Mouse (Mus musculus): ENCODE data around the gene Gm26602. TPM values are rescaled to one million over a fixed set of nuclear protein-coding genes. Genes with fewer than 3 reads are reported as not detected.

Gm26602 gene
- polyA plus RNA-seq, 1 experiment from 2014 or later = 5.9 TPM

GRCm38 (mm10) chr10:79927324-79928029 lies 16.8 kb downstream of the Gm26602 start:
- peak overlapping the region; percentile 83 for H3K4me2 ChIP-seq (ENCODE audit: low read depth, low read length)
- no peaks in the 10 kb centered on the region for H3K9me3 ChIP-seq (ENCODE audit: control insufficient read depth, low read length)
- ATAC-seq (ENCODE audit: low read depth) = peak; percentile 36
- peaks cover 9% of the 10 kb centered on the region for H3K36me3 ChIP-seq (ENCODE audit: control insufficient read depth, insufficient read depth, low read length)
- WGBS = under 1% methylated on average over 54 of the region's 54 CpGs
- H3K27ac ChIP-seq (ENCODE audit: low read depth, low read length) = peak overlapping the region; percentile 92
- peaks cover 10% of the 10 kb centered on the region for H3K27me3 ChIP-seq (ENCODE audit: control insufficient read depth, insufficient read depth, low read length)
- peak overlapping the region; percentile 91 for H3K9ac ChIP-seq (replicated peaks; ENCODE audit: low read depth, low read length)
- peak overlapping the region; percentile 88 for H3K4me3 ChIP-seq (ENCODE audit: low read depth, low read length)
- peaks cover 17% of the 10 kb centered on the region for H3K4me1 ChIP-seq (ENCODE audit: control insufficient read depth, insufficient read depth, low read length)

GRCm38 (mm10) chr10:79928030-79928694 lies 17.5 kb downstream of the Gm26602 start:
- 0% methylated on average over 28 of the region's 29 CpGs for WGBS
- ATAC-seq (ENCODE audit: low read depth) = no peak

GRCm38 (mm10) chr10:79928907-79929701 lies 18.4 kb downstream of the Gm26602 start:
- Histone ChIP-seq H3K9me3 (ENCODE audit: control insufficient read depth, low read length) (no peaks in the 10 kb centered on the region), H3K36me3 (ENCODE audit: control insufficient read depth, insufficient read depth, low read length) (peaks cover 13% of the 10 kb centered on the region), H3K27ac (ENCODE audit: low read depth, low read length) (peak overlapping the region; percentile 62; the same call in 1 of the 2 replicates), H3K4me3 (ENCODE audit: low read depth, low read length) (peak overlapping the region; percentile 88), H3K4me2 (ENCODE audit: low read depth, low read length) (peak overlapping the region; percentile 83), H3K4me1 (ENCODE audit: control insufficient read depth, insufficient read depth, low read length) (peaks cover 28% of the 10 kb centered on the region), H3K27me3 (ENCODE audit: control insufficient read depth, insufficient read depth, low read length) (no peaks in the 10 kb centered on the region), H3K9ac (replicated peaks; ENCODE audit: low read depth, low read length) (peak overlapping the region; percentile 91)
- no peak for ATAC-seq (ENCODE audit: low read depth)
- 12% methylated on average over 9 of the region's 9 CpGs for WGBS

More at GRCm38 (mm10) chr10:79928030-79928694, 17.5 kb downstream of the Gm26602 start:
- Histone ChIP-seq H3K27ac (ENCODE audit: low read depth, low read length) (peak overlapping the region; percentile 92), H3K27me3 (ENCODE audit: control insufficient read depth, insufficient read depth, low read length) (peaks cover 3% of the 10 kb centered on the region; the same call in 1 of the 2 replicates), H3K9me3 (ENCODE audit: control insufficient read depth, low read length) (no peaks in the 10 kb centered on the region), H3K36me3 (ENCODE audit: control insufficient read depth, insufficient read depth, low read length) (peaks cover 13% of the 10 kb centered on the region), H3K4me1 (ENCODE audit: control insufficient read depth, insufficient read depth, low read length) (peaks cover 22% of the 10 kb centered on the region), H3K4me3 (ENCODE audit: low read depth, low read length) (peak overlapping the region; percentile 88), H3K4me2 (ENCODE audit: low read depth, low read length) (peak overlapping the region; percentile 83), H3K9ac (replicated peaks; ENCODE audit: low read depth, low read length) (peak overlapping the region; percentile 91)

GRCm38 (mm10) chr10:79929967-79930825 lies 19.5 kb downstream of the Gm26602 start:
- WGBS = 80% methylated on average over 18 of the region's 18 CpGs
- no peaks in the 10 kb centered on the region for H3K27me3 ChIP-seq (ENCODE audit: control insufficient read depth, insufficient read depth, low read length)
- peaks cover 13% of the 10 kb centered on the region for H3K36me3 ChIP-seq (ENCODE audit: control insufficient read depth, insufficient read depth, low read length)
- no peak overlapping the region; the same call in 1 of the 2 replicates for H3K4me3 ChIP-seq (ENCODE audit: low read depth, low read length)
- ATAC-seq (ENCODE audit: low read depth) = no peak
- peaks cover 28% of the 10 kb centered on the region for H3K4me1 ChIP-seq (ENCODE audit: control insufficient read depth, insufficient read depth, low read length)
- no peaks in the 10 kb centered on the region for H3K9me3 ChIP-seq (ENCODE audit: control insufficient read depth, low read length)
- H3K27ac ChIP-seq (ENCODE audit: low read depth, low read length) = 0 out of 2 replicates have a peak overlapping the region, but pooled peaks have one; percentile 7
- H3K9ac ChIP-seq (replicated peaks; ENCODE audit: low read depth, low read length) = 0 out of 2 replicates have a peak overlapping the region, but pooled peaks have one; percentile 21
- peak overlapping the region; percentile 83; the same call in 1 of the 2 replicates for H3K4me2 ChIP-seq (ENCODE audit: low read depth, low read length)

GRCm38 (mm10) chr10:79930826-79931186 lies 20.1 kb downstream of the Gm26602 start:
- Histone ChIP-seq H3K9ac (replicated peaks; ENCODE audit: low read depth, low read length) (0 out of 2 replicates have a peak overlapping the region, but pooled peaks have one; percentile 21), H3K4me3 (ENCODE audit: low read depth, low read length) (no peak overlapping the region), H3K27ac (ENCODE audit: low read depth, low read length) (no peak overlapping the region), H3K27me3 (ENCODE audit: control insufficient read depth, insufficient read depth, low read length) (no peaks in the 10 kb centered on the region), H3K9me3 (ENCODE audit: control insufficient read depth, low read length) (no peaks in the 10 kb centered on the region), H3K36me3 (ENCODE audit: control insufficient read depth, insufficient read depth, low read length) (peaks cover 13% of the 10 kb centered on the region), H3K4me1 (ENCODE audit: control insufficient read depth, insufficient read depth, low read length) (peaks cover 28% of the 10 kb centered on the region), H3K4me2 (ENCODE audit: low read depth, low read length) (peak overlapping the region; percentile 14; the same call in 1 of the 2 replicates)
- no peak for ATAC-seq (ENCODE audit: low read depth)
- 56% methylated on average over 16 of the region's 16 CpGs for WGBS

- Histone ChIP-seq H3K4me1 (ENCODE audit: control insufficient read depth, insufficient read depth, low read length) (peaks cover 28% of the 10 kb centered on the region), H3K27ac (ENCODE audit: low read depth, low read length) (no peak overlapping the region), H3K36me3 (ENCODE audit: control insufficient read depth, insufficient read depth, low read length) (peaks cover 13% of the 10 kb centered on the region), H3K9ac (replicated peaks; ENCODE audit: low read depth, low read length) (no peak overlapping the region), H3K4me2 (ENCODE audit: low read depth, low read length) (no peak overlapping the region), H3K27me3 (ENCODE audit: control insufficient read depth, insufficient read depth, low read length) (no peaks in the 10 kb centered on the region), H3K4me3 (ENCODE audit: low read depth, low read length) (no peak overlapping the region), H3K9me3 (ENCODE audit: control insufficient read depth, low read length) (no peaks in the 10 kb centered on the region)
- no peak for ATAC-seq (ENCODE audit: low read depth)
- 81% methylated on average over 9 of the region's 9 CpGs for WGBS
Measured at GRCm38 (mm10) chr10:79931797-79932196, 21.1 kb downstream of the Gm26602 start.

- no peak for ATAC-seq (ENCODE audit: low read depth)
- 20% methylated on average over 8 of the region's 8 CpGs for WGBS
- H3K4me1 ChIP-seq (ENCODE audit: control insufficient read depth, insufficient read depth, low read length) = peaks cover 36% of the 10 kb centered on the region
- no peaks in the 10 kb centered on the region for H3K9me3 ChIP-seq (ENCODE audit: control insufficient read depth, low read length)
- H3K9ac ChIP-seq (replicated peaks; ENCODE audit: low read depth, low read length) = no peak overlapping the region
- H3K27me3 ChIP-seq (ENCODE audit: control insufficient read depth, insufficient read depth, low read length) = no peaks in the 10 kb centered on the region
- H3K36me3 ChIP-seq (ENCODE audit: control insufficient read depth, insufficient read depth, low read length) = peaks cover 14% of the 10 kb centered on the region
- no peak overlapping the region for H3K4me3 ChIP-seq (ENCODE audit: low read depth, low read length)
- H3K27ac ChIP-seq (ENCODE audit: low read depth, low read length) = 0 out of 2 replicates have a peak overlapping the region, but pooled peaks have one; percentile 10
- H3K4me2 ChIP-seq (ENCODE audit: low read depth, low read length) = no peak overlapping the region
Measured at GRCm38 (mm10) chr10:79932736-79933135, 22.1 kb downstream of the Gm26602 start.

GRCm38 (mm10) chr10:79933145-79933679 lies 22.6 kb downstream of the Gm26602 start:
- H3K27me3 ChIP-seq (ENCODE audit: control insufficient read depth, insufficient read depth, low read length) = no peaks in the 10 kb centered on the region
- no peak overlapping the region for H3K9ac ChIP-seq (replicated peaks; ENCODE audit: low read depth, low read length)
- 60% methylated on average over 9 of the region's 9 CpGs for WGBS
- peaks cover 35% of the 10 kb centered on the region for H3K4me1 ChIP-seq (ENCODE audit: control insufficient read depth, insufficient read depth, low read length)
- H3K9me3 ChIP-seq (ENCODE audit: control insufficient read depth, low read length) = no peaks in the 10 kb centered on the region
- peak overlapping the region; percentile 39; the same call in 1 of the 2 replicates for H3K27ac ChIP-seq (ENCODE audit: low read depth, low read length)
- peaks cover 19% of the 10 kb centered on the region for H3K36me3 ChIP-seq (ENCODE audit: control insufficient read depth, insufficient read depth, low read length)
- no peak overlapping the region for H3K4me2 ChIP-seq (ENCODE audit: low read depth, low read length)
- ATAC-seq (ENCODE audit: low read depth) = no peak
- H3K4me3 ChIP-seq (ENCODE audit: low read depth, low read length) = no peak overlapping the region

Data from neural tube, embryonic 14.5 days (tissue).